ENCODE assay signal across 8 mouse cellular contexts in the genomic region with DNA sequence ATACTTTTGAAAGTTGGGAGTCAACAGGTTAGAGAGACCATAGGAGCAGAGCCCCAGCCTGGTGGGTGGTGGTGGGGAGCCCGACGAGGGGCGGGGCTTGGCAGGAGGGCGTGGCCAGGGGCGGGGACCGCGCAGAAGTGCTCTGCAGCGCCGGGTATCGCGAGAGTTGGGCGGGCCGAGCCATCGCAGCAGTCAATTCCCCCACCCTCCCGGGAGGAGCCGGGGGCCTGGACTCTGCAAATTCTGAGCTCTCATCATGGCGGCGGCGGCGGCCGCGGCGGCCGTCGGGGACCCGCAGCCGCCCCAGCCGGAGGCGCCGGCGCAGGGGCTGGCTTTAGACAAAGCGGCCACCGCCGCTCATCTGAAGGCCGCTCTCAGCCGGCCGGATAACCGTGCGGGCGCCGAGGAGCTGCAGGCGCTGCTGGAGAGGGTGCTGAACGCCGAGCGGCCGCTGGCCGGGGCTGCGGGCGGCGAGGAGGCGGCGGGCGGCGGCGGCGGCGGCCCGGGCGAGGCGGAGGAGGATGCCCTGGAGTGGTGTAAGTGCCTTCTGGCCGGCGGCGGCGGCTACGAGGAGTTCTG. TPM values are rescaled to one million over a fixed set of nuclear protein-coding genes. Genes with fewer than 3 reads are reported as not detected.
DNase-seq lines count a peak whose midpoint lies in the region; ATAC-seq lines count a peak whose summit lies in the region.

Gene Ubr3 (plus strand): TSS at position 208 of the 579 bp plus-strand sequence.

- DNase-seq in CD4-positive, CD25-positive, alpha-beta regulatory T cell, adult 2 months (ENCODE audit: low read depth, low spot score) = peak; percentile 99
- peak; percentile 30 for DNase-seq in fat pad, adult 2 months (ENCODE audit: extremely low read depth, low read depth, low spot score)
- DNase-seq in kidney, postnatal 10 days = peak; percentile 100
- DNase-seq in natural killer cell, adult 2 months (ENCODE audit: low spot score in 2 of 2) = peak; percentile 96 to 97

- under 1% methylated on average over 58 of the region's 65 CpGs for WGBS in heart, embryonic 13.5 days
- under 1% methylated on average over 62 of the region's 65 CpGs for WGBS in liver, embryonic 12.5 days (ENCODE audit: insufficient replicate concordance)
- under 1% methylated on average over 42 of the region's 65 CpGs for WGBS in stomach, embryonic 15.5 days

- no peaks in the 10 kb centered on the region for H3K4me1 ChIP-seq in brown adipose tissue, adult 24 weeks (ENCODE audit: control insufficient read depth, insufficient read depth, insufficient read length, low read length)
- H3K4me1 ChIP-seq in heart, embryonic 13.5 days = peaks cover 20% of the 10 kb centered on the region
- peaks cover 30% of the 10 kb centered on the region for H3K4me1 ChIP-seq in liver, embryonic 12.5 days
- no peaks in the 10 kb centered on the region for H3K4me1 ChIP-seq in stomach, embryonic 15.5 days

- H3K36me3 ChIP-seq in heart, embryonic 13.5 days = peaks cover 19% of the 10 kb centered on the region
- H3K36me3 ChIP-seq in liver, embryonic 12.5 days = peaks cover 15% of the 10 kb centered on the region
- no peaks in the 10 kb centered on the region for H3K36me3 ChIP-seq in stomach, embryonic 15.5 days

- no peaks in the 10 kb centered on the region for H3K27me3 ChIP-seq in heart, embryonic 13.5 days (replicated peaks)
- H3K27me3 ChIP-seq in liver, embryonic 12.5 days (replicated peaks) = no peaks in the 10 kb centered on the region
- H3K27me3 ChIP-seq in stomach, embryonic 15.5 days (replicated peaks) = no peaks in the 10 kb centered on the region

- H3K27ac ChIP-seq in brown adipose tissue, adult 24 weeks (replicated peaks; ENCODE audit: low read depth, low read length) = peak within 1 kb of the TSS; percentile 55
- peak within 1 kb of the TSS; percentile 96 for H3K27ac ChIP-seq in heart, embryonic 13.5 days (replicated peaks)
- peak within 1 kb of the TSS; percentile 97 for H3K27ac ChIP-seq in liver, embryonic 12.5 days
- peak within 1 kb of the TSS; percentile 92 for H3K27ac ChIP-seq in stomach, embryonic 15.5 days

- H3K4me3 ChIP-seq in brown adipose tissue, adult 24 weeks (ENCODE audit: insufficient read depth, low read depth, low read length) = peak within 1 kb of the TSS; percentile 86
- H3K4me3 ChIP-seq in heart, embryonic 13.5 days = peak within 1 kb of the TSS; percentile 100
- peak within 1 kb of the TSS; percentile 99 for H3K4me3 ChIP-seq in liver, embryonic 12.5 days
- peak within 1 kb of the TSS; percentile 100 for H3K4me3 ChIP-seq in stomach, embryonic 15.5 days (replicated peaks)

- peak; percentile 98 for ATAC-seq in heart, embryonic 13.5 days (ENCODE audit: extremely low read depth, insufficient number of reproducible peaks, low FRiP score, low TSS enrichment)
- peak; percentile 94 for ATAC-seq in liver, embryonic 12.5 days
- ATAC-seq in stomach, embryonic 15.5 days (ENCODE audit: insufficient read depth, low FRiP score, low read depth) = peak; percentile 99

- peak within 1 kb of the TSS; percentile 100 for H3K9ac ChIP-seq in heart, embryonic 13.5 days
- peak within 1 kb of the TSS; percentile 100 for H3K9ac ChIP-seq in liver, embryonic 12.5 days
- peak within 1 kb of the TSS; percentile 98 for H3K9ac ChIP-seq in stomach, embryonic 15.5 days

- H3K4me2 ChIP-seq in heart, embryonic 13.5 days = peak within 1 kb of the TSS; percentile 89
- H3K4me2 ChIP-seq in liver, embryonic 12.5 days = peak within 1 kb of the TSS; percentile 96
- H3K4me2 ChIP-seq in stomach, embryonic 15.5 days = peak within 1 kb of the TSS; percentile 90

- no peaks in the 10 kb centered on the region for H3K9me3 ChIP-seq in heart, embryonic 13.5 days
- no peaks in the 10 kb centered on the region for H3K9me3 ChIP-seq in liver, embryonic 12.5 days (replicated peaks)
- no peaks in the 10 kb centered on the region for H3K9me3 ChIP-seq in stomach, embryonic 15.5 days

RNA-seq across cellular contexts. Expression of gene Ubr3, which starts in this region (rescaled TPM):
- polyA plus RNA-seq in brown adipose tissue, adult 24 weeks (2012; ENCODE audit: insufficient read depth, insufficient read length, missing spikeins) = 39.5 and 42.2 TPM in 2 replicates
- 10.0 and 11.3 TPM in 2 replicates for polyA plus RNA-seq in heart, embryonic 13.5 days (2015; fragmentation: Nextera tagmentation; extraction: Ambion mirVana)
- 7.7 and 9.2 TPM in 2 replicates for polyA plus RNA-seq in liver, embryonic 12.5 days (2016; fragmentation: Nextera tagmentation; extraction: Ambion mirVana)
- 12.8 and 13.3 TPM in 2 replicates for polyA plus RNA-seq in stomach, embryonic 15.5 days (2015; fragmentation: Nextera tagmentation; extraction: Ambion mirVana)

Comparison
In these comparisons a context has a peak if more than half of its experiments do, and no peak if none do; other contexts are left out.
1. Peak in every context shown above with its lines: DNase-seq, ATAC-seq, H3K4me3 ChIP-seq and H3K27ac ChIP-seq.
2. DNase-seq: peak in every context shown above with its lines; median percentile 100 in kidney, postnatal 10 days; 99 in CD4-positive, CD25-positive, alpha-beta regulatory T cell, adult 2 months; 96 in natural killer cell, adult 2 months; 30 in fat pad, adult 2 months.